Mouse (Mus musculus) CH12.LX (cell line): ENCODE data around the gene Gsap. TPM values are rescaled to one million over a fixed set of nuclear protein-coding genes. Genes with fewer than 3 reads are reported as not detected.

ENCODE experiments used
- DNase-seq: peaks from one replicate; pipeline ENCODE4 v3.0.0-alpha.2; 2013; ENCODE audit errors: extremely low read depth
- H3K27ac ChIP-seq: 2 replicates; pipeline ENCODE4 v1.5.1; 2012; ENCODE audit warnings: low read depth, mild to moderate bottlenecking, control low read depth, moderate library complexity; ENCODE audit not compliant: insufficient read depth
- H3K27me3 ChIP-seq: replicated peaks from 2 replicates; pipeline ENCODE3; 2012; ENCODE audit warnings: inconsistent platforms
- H3K36me3 ChIP-seq, 2 experiments: replicated peaks in 1 of 2; 2 replicates each; pipeline versions ENCODE3 to v1.6.1; 2012; ENCODE audit warnings: inconsistent platforms in 1 of 2, low read length in 1 of 2, mild to moderate bottlenecking in 1 of 2, mixed read lengths in 1 of 2, moderate library complexity in 1 of 2; ENCODE audit not compliant: control insufficient read depth in 1 of 2, insufficient read depth in 1 of 2
- H3K4me1 ChIP-seq, 2 experiments: 2 replicates each; pipeline ENCODE4 v1.6.1; 2012; ENCODE audit warnings: inconsistent platforms in 1 of 2, moderate library complexity in 1 of 2; ENCODE audit not compliant: insufficient read depth in 2 of 2, control insufficient read depth in 1 of 2
- H3K4me2 ChIP-seq: 2 replicates; pipeline ENCODE4 v1.6.1; 2012; ENCODE audit warnings: low read depth, mild to moderate bottlenecking, control low read depth; ENCODE audit not compliant: poor library complexity, insufficient read depth, severe bottlenecking
- H3K4me3 ChIP-seq, 3 experiments: fragments of 150-350 bp in 1 of 3; sonication (generic) in 1 of 3; replicated peaks in 1 of 3; 2 replicates each; pipeline versions ENCODE3 to v1.5.1; 2011 to 2012; ENCODE audit warnings: low read depth in 2 of 3, low read length in 2 of 3, mild to moderate bottlenecking in 2 of 3, moderate library complexity in 2 of 3, control low read depth in 1 of 3, improper control_type of control experiment in 1 of 3, inconsistent platforms in 1 of 3, mixed read lengths in 1 of 3; ENCODE audit not compliant: poor library complexity in 1 of 3
- H3K79me2 ChIP-seq: replicated peaks from 2 replicates; pipeline ENCODE4 v1.6.1; 2012; ENCODE audit warnings: mild to moderate bottlenecking, moderate library complexity; ENCODE audit not compliant: control insufficient read depth, poor library complexity, insufficient read depth, severe bottlenecking; ENCODE audit errors: extremely low read depth
- H3K9ac ChIP-seq: 2 replicates; pipeline ENCODE4 v1.6.1; 2012; ENCODE audit warnings: low read depth, mild to moderate bottlenecking, control low read depth, moderate library complexity; ENCODE audit not compliant: insufficient read depth
- H3K9me3 ChIP-seq: replicated peaks from 2 replicates; pipeline ENCODE3; 2012; ENCODE audit warnings: low read length, inconsistent platforms, mixed read lengths
- BHLHE40 ChIP-seq: IDR thresholded peaks from 2 replicates; pipeline ENCODE4 v1.6.1; 2011; ENCODE audit warnings: mild to moderate bottlenecking, low read depth, low read length, improper control_type of control experiment
- CTCF ChIP-seq, 2 experiments: IDR thresholded peaks in 1 of 2; conservative IDR thresholded peaks in 1 of 2; 2 replicates each; pipeline ENCODE4 v1.5.1; 2011 to 2012; ENCODE audit warnings: low read depth in 2 of 2, low read length in 2 of 2, improper control_type of control experiment in 1 of 2, inconsistent platforms in 1 of 2, mild to moderate bottlenecking in 1 of 2, moderate library complexity in 1 of 2
- ELF1 ChIP-seq: IDR thresholded peaks from 2 replicates; pipeline ENCODE4 v1.6.1; 2014; ENCODE audit warnings: low read depth, mild to moderate bottlenecking, inconsistent platforms, low read length, improper control_type of control experiment
- EP300 ChIP-seq: IDR thresholded peaks from 2 replicates; pipeline ENCODE4 v1.6.1; 2011; ENCODE audit warnings: low read length, improper control_type of control experiment
- HCFC1 ChIP-seq: IDR thresholded peaks from 2 replicates; pipeline ENCODE4 v1.6.1; 2012; ENCODE audit warnings: low read depth, mild to moderate bottlenecking, inconsistent platforms, low read length, improper control_type of control experiment
- JUND ChIP-seq: conservative IDR thresholded peaks from 2 replicates; pipeline ENCODE4 v1.6.1; 2011; ENCODE audit warnings: low read depth, low read length, improper control_type of control experiment
- MAFK ChIP-seq: IDR thresholded peaks from 2 replicates; pipeline ENCODE4 v1.6.1; 2011; ENCODE audit warnings: low read length, improper control_type of control experiment; ENCODE audit not compliant: insufficient replicate concordance
- MAX ChIP-seq: IDR thresholded peaks from 2 replicates; pipeline ENCODE4 v1.6.1; 2011; ENCODE audit warnings: low read length, improper control_type of control experiment
- MEF2A ChIP-seq: IDR thresholded peaks from 2 replicates; pipeline ENCODE4 v1.6.1; 2014; ENCODE audit warnings: low read depth, mild to moderate bottlenecking, inconsistent platforms, low read length, improper control_type of control experiment, borderline replicate concordance
- MXI1 ChIP-seq: IDR thresholded peaks from 2 replicates; pipeline ENCODE4 v1.6.1; 2011; ENCODE audit warnings: mild to moderate bottlenecking, low read depth, low read length, improper control_type of control experiment
- NELFE ChIP-seq: IDR thresholded peaks from 2 replicates; pipeline ENCODE4 v1.6.1; 2011; ENCODE audit warnings: low read depth, low read length, improper control_type of control experiment
- POLR2AphosphoS2 ChIP-seq: IDR thresholded peaks from 2 replicates; pipeline ENCODE4 v1.6.1; 2011; ENCODE audit warnings: low read depth, low read length, improper control_type of control experiment
- RAD21 ChIP-seq: IDR thresholded peaks from 2 replicates; pipeline ENCODE4 v1.6.1; 2011; ENCODE audit warnings: low read depth, mild to moderate bottlenecking, low read length, improper control_type of control experiment, moderate library complexity
- RCOR1 ChIP-seq: conservative IDR thresholded peaks from 2 replicates; pipeline ENCODE4 v1.6.1; 2012; ENCODE audit warnings: low read depth, mild to moderate bottlenecking, inconsistent platforms, low read length, improper control_type of control experiment
- SIN3A ChIP-seq: IDR thresholded peaks from 2 replicates; pipeline ENCODE4 v1.6.1; 2012; ENCODE audit warnings: low read length, improper control_type of control experiment, inconsistent platforms
- SMC3 ChIP-seq: IDR thresholded peaks from 2 replicates; pipeline ENCODE4 v1.6.1; 2011; ENCODE audit warnings: low read depth, low read length, improper control_type of control experiment
- TCF12 ChIP-seq: IDR thresholded peaks from 2 replicates; pipeline ENCODE4 v1.6.1; 2014; ENCODE audit warnings: low read depth, mild to moderate bottlenecking, inconsistent platforms, low read length, improper control_type of control experiment
- USF1 ChIP-seq: IDR thresholded peaks from 2 replicates; pipeline ENCODE4 v1.6.1; 2014; ENCODE audit warnings: low read depth, mild to moderate bottlenecking, inconsistent platforms, low read length, improper control_type of control experiment
- USF2 ChIP-seq: conservative IDR thresholded peaks from 2 replicates; pipeline ENCODE4 v1.6.1; 2011; ENCODE audit warnings: low read depth, low read length, improper control_type of control experiment
- ZC3H11A ChIP-seq: IDR thresholded peaks from 2 replicates; pipeline ENCODE4 v1.6.1; 2012; ENCODE audit warnings: low read depth, mild to moderate bottlenecking, inconsistent platforms, low read length, improper control_type of control experiment
- ZKSCAN1 ChIP-seq: IDR thresholded peaks from 2 replicates; pipeline ENCODE4 v1.6.1; 2012; ENCODE audit warnings: low read depth, inconsistent platforms, low read length, improper control_type of control experiment, borderline replicate concordance
- ZMIZ1 ChIP-seq: IDR thresholded peaks from 2 replicates; pipeline ENCODE4 v1.6.1; 2012; ENCODE audit warnings: low read depth, mild to moderate bottlenecking, inconsistent platforms, low read length, improper control_type of control experiment
- ZNF384 ChIP-seq: IDR thresholded peaks from 2 replicates; pipeline ENCODE4 v1.6.1; 2012; ENCODE audit warnings: low read depth, low read length, improper control_type of control experiment, inconsistent platforms
- dilution Hi-C: fragments of 300-500 bp; cut with MboI; formaldehyde crosslinking; loops from 2 replicates; pipeline ENCODE4 v1.14.3; 2020; ENCODE audit warnings: low sequenced_read_pairs; ENCODE audit not compliant: extremely low pct_unique_long_range_greater_than_20kb, extremely low pct_ligation_motif_present
- in situ Hi-C: fragments of 300-500 bp; cut with MboI; formaldehyde crosslinking; loops from 3 replicates; pipeline ENCODE4 v1.14.3; 2019; ENCODE audit warnings: low sequenced_read_pairs, low pct_ligation_motif_present, low pct_unique_long_range_greater_than_20kb, mixed read lengths
- polyA plus RNA-seq: library from polyadenylated mRNA; unstranded; fragments of >175 nt; gene quantifications from 2 replicates; pipeline ENCODE4 v1.2.1, GENCODE M21; 2012; ENCODE audit warnings: low read depth; ENCODE audit not compliant: insufficient read length
- total RNA-seq, 2 experiments: library from RNA; depleted of rRNA; stranded (reverse); fragments of 300-350 nt in 1 of 2; fragments of >200 nt in 1 of 2; gene quantifications; 2 replicates each; pipeline ENCODE4 v1.2.3; 2012 to 2014

The Gsap gene
- total and polyA plus RNA-seq, 3 experiments, result 1.7 to 3.8 (median 2.2) TPM

- Histone ChIP-seq H3K4me1 (peaks cover 0 to 5% of the 10 kb centered on the region in 2 experiments; a peak in 1 of 4 replicates), H3K27ac (no peak overlapping the region), H3K4me3 (no peak overlapping the region), H3K27me3 (no peaks in the 10 kb centered on the region), H3K79me2 (no peaks in the 10 kb centered on the region), H3K4me2 (no peak overlapping the region), H3K9ac (no peak overlapping the region), H3K9me3 (no peaks in the 10 kb centered on the region), H3K36me3 (peaks cover 3 to 49% of the 10 kb centered on the region in 2 experiments)
- TF ChIP-seq BHLHE40 (no peak), MXI1 (no peak), RAD21 (no peak), MAFK (no peak)
- in situ Hi-C loops, result no loop called here
- DNase-seq, result no peak
- dilution Hi-C loops, result no loop called here
These were observed 31.6 kb downstream of the Gsap start for GRCm38 (mm10) chr5:21217453-21218294.

- no peak overlapping the region for H3K4me2 ChIP-seq
- H3K4me3 ChIP-seq, result no peak overlapping the region
- TF ChIP-seq MAX (no peak), NELFE (no peak), SIN3A (no peak), HCFC1 (no peak), JUND (no peak), BHLHE40 (no peak), MEF2A (no peak), TCF12 (no peak), ZC3H11A (no peak), ZNF384 (no peak), ZKSCAN1 (no peak), CTCF (conservative IDR thresholded peaks at IDR 0.05 in 1 of 2, IDR thresholded peaks at IDR 0.05 in 1 of 2; ENCODE audit: low read depth in 2 of 2, low read length in 2 of 2) (no peak), POLR2AphosphoS2 (no peak), USF1 (no peak), RCOR1 (no peak), USF2 (no peak), ELF1 (no peak), ZMIZ1 (no peak), SMC3 (no peak), EP300 (no peak)
- dilution Hi-C loops, result no loop called here
- DNase-seq, result no peak
- H3K4me1 ChIP-seq, result peaks cover 0 to 13% of the 10 kb centered on the region in 2 experiments; a peak in 2 of 4 replicates
- no peak overlapping the region for H3K27ac ChIP-seq
- peaks cover 2% of the 10 kb centered on the region for H3K9me3 ChIP-seq
- H3K79me2 ChIP-seq, result no peaks in the 10 kb centered on the region
- in situ Hi-C loops, result no loop called here
- no peak overlapping the region for H3K9ac ChIP-seq
- H3K36me3 ChIP-seq, result peaks cover 0 to 19% of the 10 kb centered on the region in 2 experiments
- H3K27me3 ChIP-seq, result no peaks in the 10 kb centered on the region
These were observed 46.8 kb downstream of the Gsap start for GRCm38 (mm10) chr5:21232876-21233275.
